Mouse (Mus musculus) stomach, postnatal 0 days (tissue): Measurements from ENCODE around the gene Gga3.

Source experiments
- CTCF ChIP-seq: IDR thresholded peaks from 2 replicates; pipeline ENCODE4 v1.5.1; 2016; ENCODE audit warnings: antibody characterized with exemption, low read depth, mild to moderate bottlenecking, moderate library complexity
- EP300 ChIP-seq: optimal IDR thresholded peaks from 2 replicates; pipeline ENCODE3; 2016; ENCODE audit warnings: antibody characterized with exemption

GRCm38 (mm10) chr11:115563406-115563805, 40.4 kb downstream of the Gga3 start:
- TF ChIP-seq CTCF = peak; percentile 37; the same call in 1 of the 2 replicates
- no peak for TF ChIP-seq EP300
